Mouse (Mus musculus) A20 (cell line): ENCODE data around the gene Ubiad1.

Experiments
- DNase-seq: peaks from one replicate; pipeline ENCODE4 v3.0.0-alpha.2; 2011; ENCODE audit warnings: low read depth, low spot score

Ubiad1 gene

DNA sequence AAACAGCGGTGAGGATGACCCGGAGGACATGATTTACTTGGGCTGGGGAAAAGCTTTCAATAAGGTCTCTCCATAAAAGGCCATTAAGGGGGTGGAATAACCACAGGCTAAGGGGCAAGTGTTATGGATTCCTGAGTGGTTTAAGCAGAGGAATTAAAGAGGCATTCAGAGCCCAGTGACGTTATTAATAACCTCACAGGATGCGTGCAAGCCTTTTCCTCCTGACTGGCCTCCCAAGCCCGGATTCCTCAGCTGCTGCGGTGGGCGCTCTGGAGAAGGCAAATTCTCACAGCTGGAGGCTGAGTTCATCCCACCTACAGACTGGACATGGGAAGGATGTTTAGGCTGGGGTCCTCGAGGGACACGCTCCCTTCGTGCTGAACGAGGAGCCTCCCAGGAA is 39.8 kb downstream of the Ubiad1 start:
- DNase-seq, result no peak

DNA sequence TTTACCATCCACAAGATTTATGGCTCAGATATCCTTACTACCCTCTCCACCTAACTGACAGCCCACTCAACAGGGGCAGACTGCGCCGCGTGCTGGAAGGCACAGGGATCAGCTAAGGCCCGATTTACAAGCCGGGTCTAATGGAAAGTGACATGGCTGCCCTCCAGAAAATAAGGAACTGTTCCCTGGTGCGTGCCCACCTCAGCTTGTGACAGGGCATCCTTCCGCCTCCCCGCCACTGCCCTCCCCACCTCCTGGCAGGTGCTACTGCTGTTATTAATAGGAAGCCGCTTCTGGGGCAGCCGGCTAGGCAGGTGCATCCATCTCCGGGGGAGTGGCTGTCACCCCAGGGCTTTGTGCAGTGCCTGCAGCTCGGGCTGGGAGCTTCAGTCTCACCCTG is 41.2 kb downstream of the Ubiad1 start:
- peak; percentile 91 for DNase-seq

DNA sequence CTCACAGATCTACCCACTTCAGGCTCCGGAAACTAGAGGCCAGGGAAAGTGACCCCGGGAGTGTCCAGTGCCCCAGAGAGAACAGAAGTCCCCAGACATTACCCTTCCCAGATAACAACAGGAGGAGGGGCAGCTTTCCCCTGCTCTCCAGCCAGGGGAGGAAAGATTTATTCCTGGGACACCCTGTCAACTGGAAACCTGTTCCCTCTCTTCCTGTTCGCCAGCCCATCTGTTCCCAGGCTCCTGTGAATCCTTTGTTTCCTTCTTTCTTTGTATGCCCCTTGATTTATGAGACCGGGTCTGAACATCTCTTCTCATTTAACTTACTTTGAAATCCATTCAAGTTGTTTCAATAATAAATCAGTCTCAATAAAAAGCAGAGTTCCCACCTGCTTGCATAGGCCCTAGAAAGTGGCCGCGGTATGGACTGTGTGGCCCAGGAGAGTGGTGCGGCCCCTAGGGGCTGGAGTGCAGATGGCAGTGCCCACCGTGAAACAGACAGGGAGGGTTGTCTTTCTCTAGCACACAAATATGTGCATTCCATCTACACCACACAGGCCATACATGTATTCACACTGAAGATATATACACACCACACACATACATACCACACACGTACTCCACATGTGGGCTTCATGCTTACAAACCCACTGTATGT is 45.0 kb downstream of the Ubiad1 start:
- no peak for DNase-seq

DNA sequence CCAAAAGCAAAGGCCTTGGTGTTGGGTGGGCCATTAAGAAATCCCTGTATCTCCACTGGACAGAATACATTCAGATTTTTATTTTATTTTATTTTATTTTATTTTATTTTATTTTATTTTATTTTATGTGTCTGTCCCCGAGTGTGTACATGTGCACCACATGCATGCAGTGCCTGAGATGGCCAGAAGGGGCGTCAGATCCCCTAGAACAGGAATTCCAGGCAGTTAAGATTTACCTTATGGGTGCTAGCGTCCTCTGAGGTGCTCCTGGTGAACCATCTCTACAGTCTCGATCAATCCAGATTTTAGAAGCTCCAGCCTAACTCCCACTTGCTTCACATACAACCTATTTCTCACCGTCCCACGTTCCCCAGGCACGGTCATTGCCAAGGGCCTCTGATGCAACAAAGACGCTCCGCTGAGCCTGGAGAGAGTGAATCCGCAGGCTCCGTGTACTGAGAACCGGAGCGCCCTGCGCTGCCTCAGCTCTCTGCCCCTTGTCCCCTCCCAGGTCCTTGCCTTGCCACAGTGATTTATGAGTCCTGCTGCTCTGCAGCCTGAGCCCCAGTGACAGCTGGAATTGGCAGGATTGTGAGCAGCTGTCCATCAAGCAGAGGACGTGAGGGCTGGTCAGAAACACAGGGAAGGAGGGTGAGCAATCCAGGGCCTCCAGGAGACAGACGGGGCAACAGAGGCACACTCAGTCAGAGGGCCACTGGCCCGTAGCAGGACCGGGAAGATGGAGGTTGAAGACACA is 46.9 kb downstream of the Ubiad1 start:
- no peak for DNase-seq

DNA sequence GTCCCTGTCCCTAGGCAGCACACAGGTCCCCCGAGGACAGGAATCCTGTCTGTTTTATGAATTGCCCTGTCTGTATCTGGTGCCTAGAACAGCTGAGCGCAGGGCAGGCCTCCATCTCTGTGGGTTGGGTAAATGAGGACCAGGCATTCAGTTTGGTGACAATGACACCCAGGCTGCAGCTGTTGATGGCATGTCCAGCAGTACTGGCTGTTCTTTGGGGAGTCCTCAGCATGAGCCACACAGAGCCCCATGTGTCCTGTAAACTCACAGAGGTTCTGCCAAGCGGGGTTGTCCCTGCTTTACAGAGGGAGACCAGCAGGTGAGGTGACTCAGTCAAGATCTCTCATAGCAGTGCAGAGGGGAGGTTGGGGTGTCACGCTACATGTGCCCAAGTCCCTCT is 47.5 kb downstream of the Ubiad1 start:
- DNase-seq, result no peak

DNA sequence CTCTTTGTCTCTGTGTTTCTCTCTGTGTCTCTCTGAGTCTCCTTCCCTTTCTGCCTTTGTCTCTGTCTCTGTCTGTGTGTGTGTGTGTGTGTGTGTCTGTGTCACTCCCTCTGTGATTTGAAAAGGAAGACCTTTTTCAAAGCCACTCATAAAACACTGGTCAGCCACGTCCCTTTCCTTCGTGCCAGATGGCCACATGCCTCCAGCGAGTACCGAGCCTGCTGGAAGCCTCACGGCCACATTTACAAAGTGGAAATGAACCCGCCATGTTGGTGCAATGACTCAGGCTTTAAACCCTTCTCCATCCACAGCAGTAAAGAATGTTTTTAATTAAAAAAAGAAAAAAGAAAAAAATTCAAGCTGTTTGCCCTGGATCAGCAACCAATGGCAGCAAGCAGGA is 48.7 kb downstream of the Ubiad1 start:
- no peak for DNase-seq

DNA sequence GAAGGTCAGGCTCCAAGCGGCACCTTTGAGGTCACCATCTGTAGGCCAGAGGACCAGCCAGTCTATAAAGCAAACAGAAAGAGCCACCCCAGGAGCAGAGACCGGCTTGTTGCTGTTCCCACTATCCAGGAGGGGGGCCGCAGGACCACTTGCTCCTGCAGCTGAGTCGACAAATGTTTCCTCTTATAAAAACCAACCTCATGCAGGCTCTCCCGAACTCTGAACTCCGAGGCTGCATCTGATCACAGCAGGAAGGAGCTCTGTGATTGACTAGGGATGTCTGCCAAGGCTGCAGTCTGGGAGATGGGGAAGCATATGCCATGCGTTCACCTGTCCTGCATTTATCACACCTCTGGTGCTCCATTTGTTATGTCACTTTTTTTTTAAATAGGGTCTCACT is 49.4 kb downstream of the Ubiad1 start:
- DNase-seq, result no peak

DNA sequence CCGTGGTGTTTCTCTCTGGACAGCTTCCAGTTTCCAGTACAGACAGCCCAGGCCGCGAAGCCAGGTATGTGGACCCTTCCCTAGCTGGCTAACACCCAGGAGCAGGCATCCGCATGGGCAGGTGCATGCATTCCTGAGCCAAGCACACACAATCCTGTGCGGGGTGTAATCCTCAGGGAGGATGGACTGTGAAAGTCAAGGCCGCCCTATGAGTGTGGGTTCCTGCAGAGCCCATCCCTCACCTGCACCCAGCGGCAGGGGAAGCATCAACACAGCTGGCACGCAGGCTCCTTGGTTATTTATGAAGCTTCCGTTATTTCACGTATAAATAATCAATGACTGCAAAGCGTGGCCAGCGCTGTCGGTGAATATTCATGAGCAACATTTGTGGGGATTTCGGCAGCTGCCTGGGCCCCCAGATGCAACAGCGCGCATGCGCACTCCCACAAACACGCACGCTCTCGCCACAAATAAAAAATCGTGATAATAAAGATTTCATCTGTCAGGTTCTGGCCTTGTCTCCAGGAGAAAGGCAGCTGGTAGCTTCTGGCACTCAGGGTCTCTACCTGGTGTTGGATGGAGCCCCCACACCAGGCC is 52.8 kb downstream of the Ubiad1 start:
- no peak for DNase-seq

DNA sequence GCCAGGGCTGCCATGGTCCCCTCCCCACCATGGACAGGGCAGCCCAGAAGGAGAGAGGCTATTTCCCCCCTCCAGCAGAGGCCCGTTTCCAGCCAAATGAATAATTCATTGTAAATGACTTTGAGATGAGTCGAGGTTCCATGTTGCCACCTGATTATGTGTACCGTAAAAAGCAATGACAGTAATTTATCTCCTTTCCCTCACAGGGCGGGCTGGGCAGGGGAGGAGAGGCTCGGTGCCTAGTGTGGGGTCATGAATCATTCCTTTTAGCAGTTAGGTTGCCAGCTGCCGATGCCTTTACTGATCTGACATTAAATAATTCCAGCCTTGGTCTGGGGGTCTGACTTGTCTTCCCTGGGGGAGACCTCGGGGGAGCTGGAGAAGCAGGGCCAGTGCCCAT is 54.9 kb downstream of the Ubiad1 start:
- no peak for DNase-seq

DNA sequence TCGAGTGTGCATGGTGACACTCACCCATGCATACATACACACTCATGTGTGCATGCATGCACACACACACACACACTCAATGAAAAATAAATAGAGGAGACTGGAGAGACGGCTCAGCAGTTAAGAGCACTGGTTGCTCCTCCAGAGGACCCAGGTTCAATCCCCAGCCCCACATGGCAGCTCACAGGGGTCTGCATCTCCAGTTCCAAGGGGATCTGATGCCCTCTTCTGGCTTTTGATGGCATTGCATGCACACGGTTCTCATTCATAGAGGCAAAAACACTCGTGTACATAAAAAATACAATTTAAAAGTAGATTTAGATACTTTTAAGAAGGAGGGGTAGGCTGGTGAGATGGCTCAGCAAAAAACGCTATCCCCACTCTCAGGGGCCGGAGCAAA is 55.5 kb downstream of the Ubiad1 start:
- DNase-seq, result peak; percentile 26

DNA sequence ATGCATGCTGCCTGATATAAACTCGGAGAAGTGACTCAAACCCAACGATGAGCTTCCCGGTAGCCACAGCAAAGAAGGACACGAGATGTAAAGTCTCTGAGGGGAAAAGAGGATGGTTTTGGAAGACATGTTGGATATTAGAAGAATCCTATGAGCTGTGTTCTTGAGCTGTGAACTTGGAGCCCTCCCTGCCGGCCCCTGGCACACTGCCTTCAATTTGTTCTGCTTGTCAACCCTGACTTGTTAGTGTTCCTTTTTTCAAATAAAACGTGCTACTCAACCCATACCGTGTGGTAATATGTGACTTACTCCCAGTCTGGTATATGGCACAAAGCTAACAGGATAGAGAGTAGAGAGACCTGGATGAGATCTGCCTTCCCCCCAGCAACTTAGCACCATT is 59.3 kb downstream of the Ubiad1 start:
- no peak for DNase-seq
